9 mouse cellular contexts compared by ENCODE assay signal in genomic region chr11:70309341-70309740, GRCm38 (mm10). TPM values are rescaled to one million over a fixed set of nuclear protein-coding genes. Genes with fewer than 3 reads are reported as not detected.
DNase-seq lines count a peak whose midpoint lies in the region; ATAC-seq lines count a peak whose summit lies in the region.
"Had no signal": no experiment of that assay in that cellular context is flagged by ENCODE, and none has a peak within 500 bp of the region (broad histone marks: within the 10 kb centered on the region; RNA-seq: fewer than 3 reads in every experiment).

No protein-coding gene starts in this region.

- H3K4me2 ChIP-seq in hindbrain, embryonic 13.5 days, result no peak overlapping the region

- no peak overlapping the region for H3K9ac ChIP-seq in hindbrain, embryonic 13.5 days

- H3K9me3 ChIP-seq in hindbrain, embryonic 13.5 days, result no peaks in the 10 kb centered on the region

- H3K27me3 ChIP-seq in hindbrain, embryonic 13.5 days, result peaks cover 10% of the 10 kb centered on the region; the same call in 1 of the 2 replicates

- peak; percentile 25 for DNase-seq in gastrocnemius, postnatal 10 days
- no peak for DNase-seq in gastrocnemius, adult 8-10 months (ENCODE audit: low spot score in 2 of 2)
- DNase-seq in 3T3-L1 (ENCODE audit: low read depth, low spot score), result peak; percentile 60
- DNase-seq in R1 (ENCODE audit: low read depth, low spot score), result peak; percentile 75
- peak; percentile 79 for DNase-seq in embryo, embryonic 10.5 days (ENCODE audit: low spot score)
- DNase-seq in layer of hippocampus, adult 9-10 months (ENCODE audit: low spot score), result peak; percentile 68
- DNase-seq in retina, embryonic 14.5 days (ENCODE audit: low spot score), result peak; percentile 74

- no peaks in the 10 kb centered on the region for H3K36me3 ChIP-seq in hindbrain, embryonic 13.5 days

- no peak overlapping the region for H3K27ac ChIP-seq in hindbrain, embryonic 13.5 days

- no peaks in the 10 kb centered on the region for H3K4me1 ChIP-seq in hindbrain, embryonic 13.5 days (replicated peaks)

- no peak for ATAC-seq in hindbrain, embryonic 13.5 days (ENCODE audit: low FRiP score)

- no peak overlapping the region for H3K4me3 ChIP-seq in hindbrain, embryonic 13.5 days

- WGBS in hindbrain, embryonic 13.5 days, result 30% methylated on average over 9 of the region's 9 CpGs

RNA-seq across cellular contexts. Expression of gene Alox12e, which starts 13.1 kb away (rescaled TPM):
- total RNA-seq in gastrocnemius, postnatal 10 days (2021), result not detected
- under 1 TPM in 1 of 4 experiments, not detected in 3; 0.11 TPM for total RNA-seq in gastrocnemius, adult 8-10 months (2022)
- polyA plus RNA-seq in hindbrain, embryonic 13.5 days (2015; fragmentation: Nextera tagmentation; extraction: Ambion mirVana), result not detected in 2 replicates
- total RNA-seq: layer of hippocampus, postnatal 25 days had no signal

RNA-seq across cellular contexts. Expression of gene Alox15, which starts 42.5 kb away (rescaled TPM):
- total RNA-seq in gastrocnemius, postnatal 10 days (2021), result under 1 TPM in 1 of 2 experiments, not detected in 1; 0.52 TPM
- total RNA-seq in gastrocnemius, adult 8-10 months (2022), result under 1 TPM in 2 of 4 experiments, not detected in 2; 0.11 TPM
- 0.10 TPM in 1 of 2 replicates, not detected in the other for polyA plus RNA-seq in hindbrain, embryonic 13.5 days (2015; fragmentation: Nextera tagmentation; extraction: Ambion mirVana)
- total RNA-seq: layer of hippocampus, postnatal 25 days had no signal

RNA-seq across cellular contexts. Expression of gene Alox12, which starts 54.2 kb away (rescaled TPM):
- total RNA-seq in gastrocnemius, postnatal 10 days (2021), result 1 to 10 TPM in 1 of 2 experiments, under 1 TPM in 1; 0.94 to 1.7 TPM
- total RNA-seq in gastrocnemius, adult 8-10 months (2022), result 1 to 10 TPM in 3 of 4 experiments, under 1 TPM in 1; 0.63 to 2.2 (median 1.3) TPM
- polyA plus RNA-seq in hindbrain, embryonic 13.5 days (2015; fragmentation: Nextera tagmentation; extraction: Ambion mirVana), result 2.1 and 2.8 TPM in 2 replicates

Comparison
In these comparisons a context has a peak if more than half of its experiments do, and no peak if none do; other contexts are left out.
1. DNase-seq: peak in gastrocnemius, postnatal 10 days (single experiment), 3T3-L1 (single experiment), R1 (single experiment), embryo, embryonic 10.5 days (single experiment), layer of hippocampus, adult 9-10 months (single experiment) and retina, embryonic 14.5 days (single experiment); none in gastrocnemius, adult 8-10 months (0 of 2).